Mouse (Mus musculus) C2C12 (cell line): Measurements from ENCODE around the gene Egfl8. TPM values are rescaled to one million over a fixed set of nuclear protein-coding genes. Genes with fewer than 3 reads are reported as not detected.

ENCODE experiments used
- H3K27me3 ChIP-seq: one replicate; pipeline ENCODE4 v1.6.1; 2011; ENCODE audit not compliant: control insufficient read depth, insufficient read depth, insufficient read length
- H3K36me3 ChIP-seq: one replicate; pipeline ENCODE4 v1.6.1; 2011; ENCODE audit not compliant: control insufficient read depth, insufficient read depth
- H3K4me3 ChIP-seq: one replicate; pipeline ENCODE4 v1.5.1; 2011; ENCODE audit warnings: mild to moderate bottlenecking, control low read depth; ENCODE audit not compliant: poor library complexity, insufficient read depth, severe bottlenecking
- H3K79me2 ChIP-seq: one replicate; pipeline ENCODE4 v1.6.1; 2011; ENCODE audit not compliant: control insufficient read depth, insufficient read depth
- H3K79me3 ChIP-seq: one replicate; pipeline ENCODE4 v1.6.1; 2011; ENCODE audit warnings: low read depth, control low read depth
- H3ac ChIP-seq: one replicate; pipeline ENCODE3; 2011; ENCODE audit warnings: low read depth; ENCODE audit not compliant: control insufficient read depth, insufficient read length
- CEBPB ChIP-seq: IDR thresholded peaks from one replicate; pipeline ENCODE4 v1.6.1; 2011; ENCODE audit warnings: low read depth, mild to moderate bottlenecking, control low read depth, moderate library complexity
- CTCF ChIP-seq: IDR thresholded peaks from one replicate; pipeline ENCODE4 v1.5.1; 2011; ENCODE audit not compliant: control insufficient read depth, insufficient read depth, insufficient read length
- FOSL1 ChIP-seq: IDR thresholded peaks from one replicate; pipeline ENCODE4 v1.8.0; 2011; ENCODE audit warnings: mild to moderate bottlenecking, low read length; ENCODE audit not compliant: poor library complexity, insufficient read depth, severe bottlenecking
- MAX ChIP-seq: IDR thresholded peaks from one replicate; pipeline ENCODE4 v1.6.1; 2011; ENCODE audit warnings: mild to moderate bottlenecking, control low read depth
- MYOD1 ChIP-seq: IDR thresholded peaks from one replicate; pipeline ENCODE4 v1.6.1; 2011; ENCODE audit warnings: low read depth; ENCODE audit not compliant: control insufficient read depth, insufficient read length
- MYOG ChIP-seq: IDR thresholded peaks from one replicate; pipeline ENCODE4 v1.6.1; 2011; ENCODE audit not compliant: control insufficient read depth, insufficient read length; ENCODE audit errors: extremely low read depth
- USF1 ChIP-seq: IDR thresholded peaks from one replicate; pipeline ENCODE4 v1.6.1; 2011; ENCODE audit warnings: low read depth, mild to moderate bottlenecking, control low read depth, moderate library complexity
- polyA plus RNA-seq: library from polyadenylated mRNA; unstranded; fragments of >200 nt; fragmentation: generic; extraction: Trizol; gene quantifications from one replicate; pipeline ENCODE4 v1.2.1, GENCODE M21; 2012; ENCODE audit warnings: missing spikeins

Gene Egfl8
- polyA plus RNA-seq, 1 experiment, result 0.22 TPM

DNA sequence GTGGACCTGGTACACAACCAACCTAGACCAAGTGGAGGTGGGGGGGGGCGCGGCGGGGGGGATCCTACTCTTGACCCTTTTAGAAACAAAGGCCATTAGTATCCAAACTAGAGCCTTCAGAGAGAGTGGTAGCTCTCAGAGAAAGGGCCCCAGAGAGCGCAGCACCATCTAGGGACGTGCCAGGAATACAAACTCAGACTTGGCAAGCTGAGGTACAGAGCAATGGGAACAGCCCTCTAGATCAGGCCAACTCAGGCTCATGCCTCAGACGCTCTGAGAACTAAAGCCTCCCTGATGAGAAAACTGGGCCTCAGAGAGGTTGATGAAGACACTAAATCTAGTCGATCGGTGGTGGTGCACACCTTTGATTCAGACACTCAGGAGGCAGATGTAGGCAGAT lies 30.6 kb downstream of the Egfl8 start:
- Histone ChIP-seq H3K36me3 (no peaks in the 10 kb centered on the region), H3ac (no peak overlapping the region), H3K79me3 (no peaks in the 10 kb centered on the region), H3K27me3 (peaks cover 25% of the 10 kb centered on the region), H3K79me2 (no peaks in the 10 kb centered on the region), H3K4me3 (no peak overlapping the region)
- TF ChIP-seq CTCF (no peak), MAX (no peak)

DNA sequence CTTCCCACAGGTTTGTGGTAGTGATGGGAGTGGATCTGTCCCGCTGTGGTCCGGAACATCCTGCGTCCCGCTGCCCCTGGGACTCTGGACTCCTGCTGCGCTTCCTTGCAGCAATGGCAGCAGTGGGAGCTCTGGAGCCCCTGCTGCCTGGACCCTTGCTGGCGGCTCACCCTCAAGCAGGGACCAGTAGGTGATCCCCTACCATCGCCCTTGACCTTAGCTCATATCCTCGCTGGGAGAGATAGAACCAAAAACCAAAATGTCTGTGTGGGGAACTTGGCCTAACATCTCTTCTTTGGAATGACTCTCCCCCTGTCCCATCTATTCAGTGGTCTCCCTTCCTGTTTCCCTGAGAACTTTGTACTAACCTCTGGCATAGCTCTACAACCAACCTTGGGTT lies 32.0 kb downstream of the Egfl8 start:
- Histone ChIP-seq H3K4me3 (no peak overlapping the region), H3K79me3 (no peaks in the 10 kb centered on the region), H3ac (no peak overlapping the region), H3K36me3 (no peaks in the 10 kb centered on the region), H3K27me3 (peaks cover 32% of the 10 kb centered on the region), H3K79me2 (no peaks in the 10 kb centered on the region)
- TF ChIP-seq MYOD1, result no peak
- TF ChIP-seq MYOG, result no peak
- TF ChIP-seq USF1, result no peak
- no peak for TF ChIP-seq CTCF
- TF ChIP-seq FOSL1, result no peak
- TF ChIP-seq CEBPB, result no peak
- TF ChIP-seq MAX, result no peak

DNA sequence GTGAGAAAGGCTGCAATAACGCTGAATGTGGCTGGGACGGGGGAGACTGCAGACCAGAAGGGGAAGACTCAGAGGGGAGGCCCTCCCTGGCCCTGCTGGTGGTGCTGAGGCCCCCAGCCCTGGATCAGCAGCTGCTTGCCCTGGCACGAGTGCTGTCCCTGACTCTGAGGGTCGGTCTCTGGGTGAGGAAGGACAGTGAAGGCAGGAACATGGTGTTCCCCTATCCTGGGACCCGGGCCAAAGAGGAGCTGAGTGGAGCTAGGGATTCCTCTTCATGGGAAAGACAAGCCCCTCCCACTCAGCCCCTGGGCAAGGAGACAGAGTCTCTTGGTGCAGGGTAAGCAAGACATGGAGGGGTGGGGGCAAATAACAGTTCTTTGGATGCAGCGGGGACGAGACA lies 32.4 kb downstream of the Egfl8 start:
- TF ChIP-seq MYOD1, result no peak
- TF ChIP-seq MAX, result no peak
- no peak for TF ChIP-seq FOSL1
- no peak for TF ChIP-seq USF1
- no peak for TF ChIP-seq CTCF
- no peak for TF ChIP-seq MYOG
- no peak for TF ChIP-seq CEBPB
- no peaks in the 10 kb centered on the region for H3K79me2 ChIP-seq
- no peak overlapping the region for H3K4me3 ChIP-seq
- H3K27me3 ChIP-seq, result peaks cover 32% of the 10 kb centered on the region
- H3K79me3 ChIP-seq, result no peaks in the 10 kb centered on the region
- no peaks in the 10 kb centered on the region for H3K36me3 ChIP-seq
- no peak overlapping the region for H3ac ChIP-seq

DNA sequence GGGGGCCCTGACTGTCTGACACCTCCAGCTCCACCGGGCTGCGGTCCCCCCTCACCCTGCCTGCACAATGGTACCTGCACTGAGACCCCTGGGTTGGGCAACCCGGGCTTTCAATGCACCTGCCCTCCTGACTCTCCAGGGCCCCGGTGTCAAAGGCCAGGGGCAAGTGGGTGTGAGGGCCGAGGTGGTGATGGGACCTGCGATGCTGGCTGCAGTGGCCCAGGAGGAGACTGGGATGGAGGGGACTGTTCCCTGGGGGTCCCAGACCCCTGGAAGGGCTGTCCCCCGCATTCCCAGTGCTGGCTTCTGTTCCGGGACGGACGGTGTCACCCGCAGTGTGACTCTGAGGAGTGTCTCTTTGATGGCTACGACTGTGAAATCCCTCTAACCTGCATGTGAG lies 33.2 kb downstream of the Egfl8 start:
- Histone ChIP-seq H3K79me3 (no peaks in the 10 kb centered on the region), H3K36me3 (no peaks in the 10 kb centered on the region), H3K79me2 (no peaks in the 10 kb centered on the region), H3K4me3 (no peak overlapping the region), H3ac (no peak overlapping the region), H3K27me3 (peaks cover 32% of the 10 kb centered on the region)
- TF ChIP-seq USF1, result no peak
- TF ChIP-seq MYOG, result no peak
- TF ChIP-seq FOSL1, result no peak
- no peak for TF ChIP-seq CEBPB
- no peak for TF ChIP-seq MYOD1
- TF ChIP-seq MAX, result no peak
- TF ChIP-seq CTCF, result no peak

DNA sequence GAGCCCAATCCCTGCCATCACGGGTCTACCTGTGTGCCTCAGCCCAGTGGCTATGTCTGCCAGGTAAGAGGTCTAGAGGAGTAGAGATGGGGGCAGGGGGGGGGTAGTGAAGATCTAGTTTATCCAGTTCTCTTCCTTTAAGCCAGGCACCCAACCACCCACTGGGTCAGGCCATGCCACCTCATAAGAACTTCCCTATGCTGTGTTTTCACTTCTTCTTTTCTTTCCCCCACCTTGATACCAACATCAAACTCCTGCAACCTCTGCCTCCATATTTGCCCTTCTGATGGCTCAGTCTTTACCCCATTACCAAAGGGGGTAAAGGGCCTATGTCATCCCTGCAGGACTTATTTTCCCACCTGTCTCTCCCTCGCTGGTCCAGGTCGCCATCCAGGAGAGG lies 37.7 kb downstream of the Egfl8 start:
- TF ChIP-seq MYOD1 (no peak), CEBPB (no peak), MYOG (no peak)
- Histone ChIP-seq H3K27me3 (peaks cover 50% of the 10 kb centered on the region), H3ac (no peak overlapping the region), H3K79me2 (no peaks in the 10 kb centered on the region), H3K4me3 (no peak overlapping the region), H3K36me3 (no peaks in the 10 kb centered on the region), H3K79me3 (no peaks in the 10 kb centered on the region)

DNA sequence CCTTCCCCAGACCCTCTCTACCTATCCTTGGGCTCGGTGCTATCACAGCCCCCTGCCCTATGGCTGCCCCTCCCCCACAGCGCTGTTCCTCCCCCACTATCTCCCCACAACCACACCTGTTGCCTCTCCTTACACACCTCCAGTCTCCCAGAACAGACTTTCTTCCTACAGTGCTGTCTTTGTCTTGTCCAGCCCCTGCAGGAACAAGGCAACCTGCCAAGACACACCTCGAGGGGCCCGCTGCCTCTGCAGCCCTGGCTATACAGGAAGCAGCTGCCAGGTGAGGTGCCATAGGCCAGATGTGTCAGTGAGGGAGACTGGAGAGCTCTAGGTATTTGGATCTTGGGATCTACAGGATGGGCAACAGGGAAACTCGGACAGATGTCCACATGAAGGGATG lies 39.2 kb downstream of the Egfl8 start:
- H3K4me3 ChIP-seq, result no peak overlapping the region

DNA sequence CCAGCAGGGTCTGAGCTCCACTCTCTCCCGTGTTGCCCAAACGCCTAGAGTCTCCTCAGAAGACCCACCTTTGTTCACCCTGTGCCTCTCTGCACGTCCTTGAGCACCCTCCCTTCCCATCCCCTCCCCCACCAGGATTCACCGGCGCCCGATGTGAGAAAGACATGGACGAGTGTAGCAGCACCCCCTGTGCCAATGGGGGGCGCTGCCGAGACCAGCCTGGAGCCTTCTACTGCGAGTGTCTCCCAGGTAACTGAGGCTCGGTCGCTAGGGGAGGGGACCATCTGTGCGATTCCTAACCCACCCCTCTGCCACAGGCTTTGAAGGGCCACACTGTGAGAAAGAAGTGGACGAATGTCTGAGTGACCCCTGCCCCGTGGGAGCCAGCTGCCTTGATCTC lies 43.4 kb downstream of the Egfl8 start:
- Histone ChIP-seq H3K27me3 (peaks cover 30% of the 10 kb centered on the region), H3K36me3 (no peaks in the 10 kb centered on the region), H3K79me3 (no peaks in the 10 kb centered on the region), H3ac (no peak overlapping the region), H3K79me2 (no peaks in the 10 kb centered on the region), H3K4me3 (no peak overlapping the region)
- TF ChIP-seq MYOD1 (no peak), FOSL1 (no peak), CEBPB (no peak), MAX (no peak), MYOG (no peak), CTCF (no peak), USF1 (no peak)

More for the DNA sequence above, 39.2 kb downstream of the Egfl8 start:
- Histone ChIP-seq H3K79me2 (no peaks in the 10 kb centered on the region), H3K36me3 (no peaks in the 10 kb centered on the region), H3K79me3 (no peaks in the 10 kb centered on the region), H3ac (no peak overlapping the region), H3K27me3 (peaks cover 41% of the 10 kb centered on the region)
- no peak for TF ChIP-seq MAX
- no peak for TF ChIP-seq FOSL1
- TF ChIP-seq CEBPB, result no peak
